Comparison of ENCODE assay signal across 10 mouse cellular contexts in the genomic region with DNA sequence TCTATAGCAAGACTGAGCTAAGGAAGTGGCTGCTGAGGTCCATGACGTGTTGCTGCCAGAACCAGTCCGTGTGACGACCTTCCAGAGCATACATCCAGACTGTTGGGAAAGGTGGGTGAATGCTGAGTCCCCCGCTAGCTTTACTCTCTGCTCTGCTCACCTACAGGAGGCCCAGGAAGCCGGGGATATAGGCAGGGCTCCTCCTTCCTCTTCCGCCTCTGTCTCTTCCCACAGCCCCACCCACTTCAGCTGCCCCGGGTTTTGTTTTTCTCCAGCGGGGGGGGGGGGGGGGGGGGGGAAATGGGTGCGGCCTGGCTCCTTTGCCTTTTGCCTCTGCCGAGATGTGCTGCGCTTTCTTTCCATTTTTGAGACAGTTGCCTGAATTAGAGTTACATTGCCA. TPM values are rescaled to one million over a fixed set of nuclear protein-coding genes. Genes with fewer than 3 reads are reported as not detected.
A peak's percentile ranks its signal among the peaks of the same experiment; 100 is the strongest.
DNase-seq lines count a peak whose midpoint lies in the region; ATAC-seq and TF ChIP-seq lines count a peak whose summit lies in the region.
"Had no signal": no experiment of that assay in that cellular context is flagged by ENCODE, and none has a peak within 500 bp of the region (broad histone marks: within the 10 kb centered on the region; RNA-seq: fewer than 3 reads in every experiment).

No protein-coding gene starts in this region.

- H3K4me1 ChIP-seq in intestine, postnatal 0 days (replicated peaks; ENCODE audit: control insufficient read depth, insufficient read depth, low read length) = 0 out of 2 replicates have a peak, but pooled peaks cover 6% of the 10 kb centered on the region

- no peak for TF ChIP-seq CTCF in gastrocnemius, adult 2 months (IDR thresholded peaks at IDR 0.05)
- TF ChIP-seq CTCF in intestine, postnatal 0 days (IDR thresholded peaks at IDR 0.05; ENCODE audit: low read depth) = no peak

- peak overlapping the region; percentile 45; the same call in 1 of the 2 replicates for H3K4me2 ChIP-seq in intestine, postnatal 0 days (replicated peaks; ENCODE audit: low read depth)

- no peak for DNase-seq in gastrocnemius, adult 2 months
- DNase-seq in gastrocnemius, postnatal 10 days = no peak
- peak; percentile 43 for DNase-seq in ES-CJ7 (ENCODE audit: low read depth, low spot score)
- no peak for DNase-seq in retina, postnatal 1 day
- DNase-seq in left cerebral cortex, postnatal 36 days (ENCODE audit: low spot score in 2 of 2) = no peak
- DNase-seq in adrenal gland, postnatal 36 days = no peak

- WGBS in intestine, postnatal 0 days = 31% methylated on average over 10 of the region's 11 CpGs

- H3K27me3 ChIP-seq in intestine, postnatal 0 days (replicated peaks; ENCODE audit: control insufficient read depth, insufficient read depth, low read length) = no peaks in the 10 kb centered on the region

- H3K36me3 ChIP-seq in intestine, postnatal 0 days (ENCODE audit: control insufficient read depth, insufficient read depth) = no peaks in the 10 kb centered on the region

- H3K9ac ChIP-seq in intestine, postnatal 0 days (ENCODE audit: low read depth, low read length) = no peak overlapping the region

- intact Hi-C loops in gastrocnemius, adult 2 months (cut with DNase I) = no loop called here
- intact Hi-C loops in left cerebral cortex, postnatal 36 days (cut with DNase I) = no loop called here

- peak; percentile 71; the same call in 1 of the 2 replicates for ATAC-seq in intestine, postnatal 0 days
- ATAC-seq in monocyte, adult 5-6 weeks (replicated peaks; ENCODE audit: insufficient number of reproducible peaks, low FRiP score, low TSS enrichment, poor library complexity, severe bottlenecking) = peak; percentile 60

- peak overlapping the region; percentile 60 for H3K4me3 ChIP-seq in gastrocnemius, adult 2 months
- no peak overlapping the region for H3K4me3 ChIP-seq in intestine, postnatal 0 days (ENCODE audit: low read depth, low read length)
- H3K4me3 ChIP-seq: erythroblast, embryonic 14.5 days; layer of hippocampus, adult 2 months had no signal

- H3K9me3 ChIP-seq in intestine, postnatal 0 days (ENCODE audit: control insufficient read depth) = no peaks in the 10 kb centered on the region

- peak overlapping the region; percentile 56 for H3K27ac ChIP-seq in gastrocnemius, adult 2 months
- H3K27ac ChIP-seq in intestine, postnatal 0 days (ENCODE audit: low read depth, low read length) = no peak overlapping the region
- H3K27ac ChIP-seq: layer of hippocampus, adult 2 months had no signal

RNA-seq across cellular contexts. Expression of a gene that starts 30.9 kb away (rescaled TPM):
- total RNA-seq in gastrocnemius, adult 2 months (2021) = 1 to 10 TPM; 1.2 to 2.0 TPM
- total RNA-seq in gastrocnemius, postnatal 10 days (2021) = 10 to 100 TPM in 1 of 2 experiments, 1 to 10 TPM in 1; 8.6 to 11.9 TPM
- polyA plus RNA-seq in intestine, postnatal 0 days (2015; fragmentation: Nextera tagmentation; extraction: Ambion mirVana) = 21.2 and 22.5 TPM in 2 replicates
- 0.39 TPM in 1 of 3 replicates, not detected in the others for total RNA-seq in monocyte, adult 5-6 weeks (2017)
- 100 to 1,000 TPM; 246 to 252 TPM for total RNA-seq in left cerebral cortex, postnatal 36 days (2021)
- total RNA-seq in adrenal gland, postnatal 36 days (2021) = 10 to 100 TPM; 36.9 to 88.8 TPM
